Mouse (Mus musculus) hindbrain, embryonic 13.5 days (tissue): ENCODE results near the gene Ppfibp2. TPM values are rescaled to one million over a fixed set of nuclear protein-coding genes. Genes with fewer than 3 reads are reported as not detected.

Experiments used
- ATAC-seq: fragments of 200-750 bp; cut with Nextera tagmentation; 2 replicates; pipeline ENCODE4 v1.8.0; 2017; ENCODE audit warnings: moderate TSS enrichment; ENCODE audit not compliant: low FRiP score
- H3K27ac ChIP-seq: fragments of 300-500 bp; sonication (generic); 2 replicates; pipeline ENCODE4 v1.5.1; 2015; ENCODE audit warnings: inconsistent platforms, mild to moderate bottlenecking, moderate library complexity
- H3K27me3 ChIP-seq: fragments of 300-500 bp; sonication (generic); 2 replicates; pipeline ENCODE4 v1.6.1; 2015; ENCODE audit warnings: mild to moderate bottlenecking, inconsistent platforms
- H3K36me3 ChIP-seq: fragments of 300-500 bp; sonication (generic); 2 replicates; pipeline ENCODE4 v1.6.1; 2015; ENCODE audit warnings: mild to moderate bottlenecking, inconsistent platforms
- H3K4me1 ChIP-seq: fragments of 300-500 bp; sonication (generic); replicated peaks from 2 replicates; pipeline ENCODE4 v1.6.1; 2015; ENCODE audit warnings: inconsistent platforms
- H3K4me2 ChIP-seq: fragments of 300-500 bp; sonication (generic); 2 replicates; pipeline ENCODE4 v1.6.1; 2015; ENCODE audit warnings: inconsistent platforms, mild to moderate bottlenecking, moderate library complexity
- H3K4me3 ChIP-seq: fragments of 300-500 bp; sonication (generic); 2 replicates; pipeline ENCODE4 v1.5.1; 2015; ENCODE audit warnings: mild to moderate bottlenecking, inconsistent platforms
- H3K9ac ChIP-seq: fragments of 300-500 bp; sonication (generic); 2 replicates; pipeline ENCODE4 v1.6.1; 2015; ENCODE audit warnings: mild to moderate bottlenecking, inconsistent platforms
- H3K9me3 ChIP-seq: fragments of 300-500 bp; sonication (generic); 2 replicates; pipeline ENCODE4 v1.6.1; 2016; ENCODE audit warnings: inconsistent platforms
- WGBS: fragments of 180-500 bp; shearing (Covaris S2); methylation state at CpG from one replicate; pipeline ENCODE4 v1.1.7; 2015; 5-methylcytosine and 5-hydroxymethylcytosine counted together
- polyA plus RNA-seq: library from polyadenylated mRNA; unstranded; fragments of >200 nt; fragmentation: Nextera tagmentation; extraction: Ambion mirVana; gene quantifications from 2 replicates; pipeline ENCODE4 v1.2.1, GENCODE M21; 2015

The Ppfibp2 gene
- polyA plus RNA-seq, 1 experiment from 2014 or later: 2.4 TPM

GRCm38 (mm10) chr7:107651821-107652220 is 56.8 kb downstream of the Ppfibp2 start:
- no peak overlapping the region for H3K27ac ChIP-seq
- no peak overlapping the region for H3K4me3 ChIP-seq
- no peaks in the 10 kb centered on the region for H3K36me3 ChIP-seq
- no peaks in the 10 kb centered on the region for H3K4me1 ChIP-seq
- H3K4me2 ChIP-seq: no peak overlapping the region
- no peak for ATAC-seq
- H3K9me3 ChIP-seq: no peaks in the 10 kb centered on the region
- WGBS: 61% methylated on average over 1 of the region's 1 CpGs
- H3K9ac ChIP-seq: no peak overlapping the region
- H3K27me3 ChIP-seq: no peaks in the 10 kb centered on the region

- Histone ChIP-seq H3K27me3 (no peaks in the 10 kb centered on the region), H3K9me3 (no peaks in the 10 kb centered on the region), H3K9ac (no peak overlapping the region), H3K4me2 (no peak overlapping the region), H3K4me1 (no peaks in the 10 kb centered on the region), H3K36me3 (no peaks in the 10 kb centered on the region), H3K4me3 (no peak overlapping the region), H3K27ac (no peak overlapping the region)
- WGBS: 89% methylated on average over 6 of the region's 6 CpGs
- no peak for ATAC-seq
Measured at GRCm38 (mm10) chr7:107656451-107656850, 61.4 kb downstream of the Ppfibp2 start.

GRCm38 (mm10) chr7:107659186-107659918 is 64.3 kb downstream of the Ppfibp2 start:
- no peak overlapping the region for H3K9ac ChIP-seq
- 90% methylated on average over 8 of the region's 8 CpGs for WGBS

GRCm38 (mm10) chr7:107661189-107661842 is 66.3 kb downstream of the Ppfibp2 start:
- Histone ChIP-seq H3K9me3 (no peaks in the 10 kb centered on the region), H3K4me3 (no peak overlapping the region), H3K36me3 (no peaks in the 10 kb centered on the region), H3K4me2 (no peak overlapping the region), H3K27me3 (peaks cover 22% of the 10 kb centered on the region; the same call in 1 of the 2 replicates), H3K4me1 (peaks cover 24% of the 10 kb centered on the region), H3K27ac (no peak overlapping the region), H3K9ac (no peak overlapping the region)
- 14% methylated on average over 8 of the region's 8 CpGs for WGBS
- ATAC-seq: peak; percentile 64

More at GRCm38 (mm10) chr7:107659186-107659918, 64.3 kb downstream of the Ppfibp2 start:
- no peak overlapping the region for H3K4me3 ChIP-seq
- no peak overlapping the region for H3K4me2 ChIP-seq
- H3K4me1 ChIP-seq: peaks cover 4% of the 10 kb centered on the region
- no peaks in the 10 kb centered on the region for H3K36me3 ChIP-seq
- H3K27ac ChIP-seq: no peak overlapping the region
- H3K27me3 ChIP-seq: peaks cover 16% of the 10 kb centered on the region; the same call in 1 of the 2 replicates
- no peak for ATAC-seq
- H3K9me3 ChIP-seq: no peaks in the 10 kb centered on the region

GRCm38 (mm10) chr7:107661843-107662281 is 66.9 kb downstream of the Ppfibp2 start:
- H3K9ac ChIP-seq: no peak overlapping the region
- no peak overlapping the region for H3K4me2 ChIP-seq
- 69% methylated on average over 5 of the region's 5 CpGs for WGBS
- peaks cover 22% of the 10 kb centered on the region; the same call in 1 of the 2 replicates for H3K27me3 ChIP-seq
- H3K36me3 ChIP-seq: no peaks in the 10 kb centered on the region
- no peak overlapping the region for H3K4me3 ChIP-seq
- no peak overlapping the region for H3K27ac ChIP-seq
- H3K9me3 ChIP-seq: no peaks in the 10 kb centered on the region
- no peak for ATAC-seq
- peaks cover 30% of the 10 kb centered on the region for H3K4me1 ChIP-seq

GRCm38 (mm10) chr7:107663621-107664020 is 68.6 kb downstream of the Ppfibp2 start:
- Histone ChIP-seq H3K27ac (no peak overlapping the region), H3K9me3 (no peaks in the 10 kb centered on the region), H3K9ac (no peak overlapping the region), H3K36me3 (no peaks in the 10 kb centered on the region), H3K4me1 (peaks cover 30% of the 10 kb centered on the region), H3K4me3 (no peak overlapping the region), H3K4me2 (no peak overlapping the region), H3K27me3 (peaks cover 29% of the 10 kb centered on the region)
- 92% methylated on average over 6 of the region's 6 CpGs for WGBS
- ATAC-seq: no peak

- no peak overlapping the region for H3K4me3 ChIP-seq
- no peaks in the 10 kb centered on the region for H3K9me3 ChIP-seq
- H3K4me2 ChIP-seq: no peak overlapping the region
- peaks cover 30% of the 10 kb centered on the region for H3K4me1 ChIP-seq
- 46% methylated on average over 8 of the region's 8 CpGs for WGBS
- peak overlapping the region; percentile 45 for H3K27ac ChIP-seq
- H3K9ac ChIP-seq: no peak overlapping the region
- peak; percentile 36 for ATAC-seq
- no peaks in the 10 kb centered on the region for H3K36me3 ChIP-seq
- H3K27me3 ChIP-seq: peaks cover 36% of the 10 kb centered on the region
Measured at GRCm38 (mm10) chr7:107664063-107665056, 69.4 kb downstream of the Ppfibp2 start.

- Histone ChIP-seq H3K4me3 (no peak overlapping the region), H3K4me1 (peaks cover 30% of the 10 kb centered on the region), H3K36me3 (no peaks in the 10 kb centered on the region), H3K9ac (no peak overlapping the region), H3K4me2 (peak overlapping the region; percentile 41; the same call in 1 of the 2 replicates), H3K9me3 (no peaks in the 10 kb centered on the region), H3K27ac (peak overlapping the region; percentile 45), H3K27me3 (peaks cover 36% of the 10 kb centered on the region)
- 36% methylated on average over 4 of the region's 4 CpGs for WGBS
- peak; percentile 5; the same call in 1 of the 2 replicates for ATAC-seq
Measured at GRCm38 (mm10) chr7:107665221-107665585, 70.2 kb downstream of the Ppfibp2 start.

- peak overlapping the region; percentile 45 for H3K27ac ChIP-seq
- H3K9ac ChIP-seq: peak overlapping the region; percentile 30; the same call in 1 of the 2 replicates
- no peaks in the 10 kb centered on the region for H3K36me3 ChIP-seq
- peak overlapping the region; percentile 41 for H3K4me2 ChIP-seq
- no peaks in the 10 kb centered on the region for H3K9me3 ChIP-seq
- peaks cover 36% of the 10 kb centered on the region for H3K27me3 ChIP-seq
- H3K4me1 ChIP-seq: peaks cover 30% of the 10 kb centered on the region
- H3K4me3 ChIP-seq: peak overlapping the region; percentile 16
- peak; percentile 49 for ATAC-seq
- 9% methylated on average over 9 of the region's 9 CpGs for WGBS
Measured at GRCm38 (mm10) chr7:107665586-107666261, 70.7 kb downstream of the Ppfibp2 start.

GRCm38 (mm10) chr7:107666262-107666902 is 71.4 kb downstream of the Ppfibp2 start:
- Histone ChIP-seq H3K36me3 (no peaks in the 10 kb centered on the region), H3K27me3 (peaks cover 36% of the 10 kb centered on the region), H3K4me2 (peak overlapping the region; percentile 41), H3K4me3 (peak overlapping the region; percentile 16), H3K9me3 (no peaks in the 10 kb centered on the region), H3K9ac (peak overlapping the region; percentile 30; the same call in 1 of the 2 replicates), H3K4me1 (peaks cover 30% of the 10 kb centered on the region), H3K27ac (peak overlapping the region; percentile 45)
- WGBS: 53% methylated on average over 13 of the region's 13 CpGs
- 0 out of 2 replicates have a peak, but pooled peaks have one; percentile 8 for ATAC-seq

GRCm38 (mm10) chr7:107668514-107668913 is 73.5 kb downstream of the Ppfibp2 start:
- H3K27ac ChIP-seq: no peak overlapping the region
- WGBS: 93% methylated on average over 5 of the region's 5 CpGs

More at GRCm38 (mm10) chr7:107668514-107668913, 73.5 kb downstream of the Ppfibp2 start:
- peaks cover 28% of the 10 kb centered on the region for H3K27me3 ChIP-seq
- ATAC-seq: no peak
- H3K9me3 ChIP-seq: no peaks in the 10 kb centered on the region
- H3K4me1 ChIP-seq: peaks cover 30% of the 10 kb centered on the region
- no peaks in the 10 kb centered on the region for H3K36me3 ChIP-seq
- no peak overlapping the region for H3K9ac ChIP-seq
- H3K4me3 ChIP-seq: no peak overlapping the region
- H3K4me2 ChIP-seq: no peak overlapping the region
